Mouse (Mus musculus) hindbrain, embryonic 12.5 days (tissue): ENCODE measurements at regions not wholly inside any gene's neighbourhood (a gene's known extent, or its start where the extent isn't known, plus 50 kb on each side); places are given as distances from the start of the nearest gene placed in this dataset.

Source experiments
- ATAC-seq: fragments of 200-750 bp; cut with Nextera tagmentation; 2 replicates; pipeline ENCODE4 v1.8.0; 2017; ENCODE audit warnings: moderate TSS enrichment; ENCODE audit not compliant: low FRiP score
- H3K27ac ChIP-seq: fragments of 300-500 bp; sonication (generic); 2 replicates; pipeline ENCODE4 v1.5.1; 2016; ENCODE audit warnings: mild to moderate bottlenecking
- H3K27me3 ChIP-seq: fragments of 300-500 bp; sonication (generic); 2 replicates; pipeline ENCODE4 v1.6.1; 2016; ENCODE audit warnings: mild to moderate bottlenecking
- H3K36me3 ChIP-seq: fragments of 300-500 bp; sonication (generic); 2 replicates; pipeline ENCODE4 v1.6.1; 2016; ENCODE audit warnings: mild to moderate bottlenecking
- H3K4me1 ChIP-seq: fragments of 300-500 bp; sonication (generic); 2 replicates; pipeline ENCODE4 v1.6.1; 2016
- H3K4me2 ChIP-seq: fragments of 300-500 bp; sonication (generic); replicated peaks from 2 replicates; pipeline ENCODE4 v1.6.1; 2016; ENCODE audit warnings: mild to moderate bottlenecking
- H3K4me3 ChIP-seq: fragments of 300-500 bp; sonication (generic); 2 replicates; pipeline ENCODE4 v1.5.1; 2016; ENCODE audit warnings: mild to moderate bottlenecking
- H3K9ac ChIP-seq: fragments of 300-500 bp; sonication (generic); 2 replicates; pipeline ENCODE4 v1.6.1; 2016; ENCODE audit warnings: mild to moderate bottlenecking, moderate library complexity
- H3K9me3 ChIP-seq: fragments of 300-500 bp; sonication (generic); replicated peaks from 2 replicates; pipeline ENCODE4 v1.6.1; 2016; ENCODE audit warnings: mild to moderate bottlenecking
- WGBS: fragments of 180-500 bp; shearing (Covaris S2); methylation state at CpG from one replicate; pipeline ENCODE4 v1.1.7; 2016; 5-methylcytosine and 5-hydroxymethylcytosine counted together

DNA sequence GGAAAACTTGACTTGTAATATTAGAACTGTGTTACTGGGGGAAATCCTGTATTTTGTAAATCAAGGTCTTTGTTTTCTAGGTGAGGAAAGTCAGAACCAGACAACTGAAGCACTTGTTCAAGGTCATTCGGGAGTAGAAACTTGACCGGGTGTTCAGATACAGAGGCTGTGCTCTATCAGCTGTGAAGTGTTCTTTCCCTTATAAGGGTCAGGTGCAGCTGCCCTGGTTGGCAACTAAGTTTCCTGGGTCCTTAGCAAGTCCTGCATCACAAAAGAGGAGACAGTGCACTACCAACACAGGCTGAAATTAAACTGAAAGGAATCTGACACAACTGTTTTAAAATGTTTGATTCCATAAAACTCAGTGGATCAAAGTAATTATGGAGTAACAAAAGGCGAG, 406.6 kb downstream of the Nup35 start:
- no peaks in the 10 kb centered on the region for H3K27me3 ChIP-seq
- no peaks in the 10 kb centered on the region for H3K4me1 ChIP-seq
- no peaks in the 10 kb centered on the region for H3K9me3 ChIP-seq
- H3K27ac ChIP-seq, result no peak overlapping the region
- 89% methylated on average over 3 of the region's 3 CpGs for WGBS
- ATAC-seq, result no peak
- H3K36me3 ChIP-seq, result no peaks in the 10 kb centered on the region
- no peak overlapping the region for H3K9ac ChIP-seq
- no peak overlapping the region for H3K4me3 ChIP-seq
- H3K4me2 ChIP-seq, result no peak overlapping the region
